Mouse (Mus musculus): ENCODE data around the gene Tmem211.

DNA sequence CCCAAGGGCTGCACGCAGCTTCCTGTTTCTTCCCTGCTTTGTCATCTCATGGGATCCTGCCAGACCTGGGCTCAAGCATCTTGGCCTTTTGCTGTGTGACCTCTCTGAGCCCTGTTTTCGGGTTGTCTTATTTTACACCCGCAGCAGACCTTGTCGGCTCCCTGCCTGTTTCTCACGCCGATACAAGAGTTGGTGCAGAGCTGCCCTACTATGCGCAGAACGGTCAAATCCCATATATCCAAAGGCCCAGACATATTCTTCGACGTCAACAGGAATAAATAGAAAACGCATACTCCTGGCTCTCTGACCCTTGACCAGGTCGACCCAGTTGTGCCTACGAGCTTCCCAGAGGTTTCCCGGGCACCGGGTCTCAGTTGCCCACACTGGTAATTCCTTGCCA is 46.0 kb upstream of the Tmem211 start:
- TF ChIP-seq CTCF (IDR thresholded peaks at IDR 0.05; ENCODE audit: control insufficient read depth, insufficient read depth, insufficient read length) (no peak), MYOD1 (IDR thresholded peaks at IDR 0.05; ENCODE audit: control insufficient read depth, insufficient read length, low read depth) (no peak), CEBPB (IDR thresholded peaks at IDR 0.05; ENCODE audit: low read depth) (no peak), USF1 (IDR thresholded peaks at IDR 0.05; ENCODE audit: low read depth) (no peak)

All from C2C12 (cell line).